Mouse (Mus musculus) liver, postnatal 0 days (tissue): ENCODE results near the gene Topbp1.

ENCODE experiments used
- CTCF ChIP-seq: sonication (generic); IDR thresholded peaks from 2 replicates; pipeline ENCODE4 v1.5.1; 2016; ENCODE audit warnings: antibody characterized with exemption, low read depth
- EP300 ChIP-seq: IDR thresholded peaks from 2 replicates; pipeline ENCODE4 v1.6.1; 2016; ENCODE audit warnings: antibody characterized with exemption, low read depth, mild to moderate bottlenecking

- TF ChIP-seq CTCF (no peak), EP300 (no peak)
Observed at GRCm38 (mm10) chr9:103380566-103380965, 75.6 kb downstream of the Topbp1 start.
